Mouse (Mus musculus) adrenal gland, postnatal 25 days (tissue): ENCODE measurements at regions not wholly inside any gene's neighbourhood (a gene's known extent, or its start where the extent isn't known, plus 50 kb on each side); places are given as distances from the start of the nearest gene placed in this dataset.

Experiments used
- DNase-seq: peaks from one replicate; pipeline ENCODE4 v3.0.0; 2021; ENCODE audit warnings: mixed read lengths

DNA sequence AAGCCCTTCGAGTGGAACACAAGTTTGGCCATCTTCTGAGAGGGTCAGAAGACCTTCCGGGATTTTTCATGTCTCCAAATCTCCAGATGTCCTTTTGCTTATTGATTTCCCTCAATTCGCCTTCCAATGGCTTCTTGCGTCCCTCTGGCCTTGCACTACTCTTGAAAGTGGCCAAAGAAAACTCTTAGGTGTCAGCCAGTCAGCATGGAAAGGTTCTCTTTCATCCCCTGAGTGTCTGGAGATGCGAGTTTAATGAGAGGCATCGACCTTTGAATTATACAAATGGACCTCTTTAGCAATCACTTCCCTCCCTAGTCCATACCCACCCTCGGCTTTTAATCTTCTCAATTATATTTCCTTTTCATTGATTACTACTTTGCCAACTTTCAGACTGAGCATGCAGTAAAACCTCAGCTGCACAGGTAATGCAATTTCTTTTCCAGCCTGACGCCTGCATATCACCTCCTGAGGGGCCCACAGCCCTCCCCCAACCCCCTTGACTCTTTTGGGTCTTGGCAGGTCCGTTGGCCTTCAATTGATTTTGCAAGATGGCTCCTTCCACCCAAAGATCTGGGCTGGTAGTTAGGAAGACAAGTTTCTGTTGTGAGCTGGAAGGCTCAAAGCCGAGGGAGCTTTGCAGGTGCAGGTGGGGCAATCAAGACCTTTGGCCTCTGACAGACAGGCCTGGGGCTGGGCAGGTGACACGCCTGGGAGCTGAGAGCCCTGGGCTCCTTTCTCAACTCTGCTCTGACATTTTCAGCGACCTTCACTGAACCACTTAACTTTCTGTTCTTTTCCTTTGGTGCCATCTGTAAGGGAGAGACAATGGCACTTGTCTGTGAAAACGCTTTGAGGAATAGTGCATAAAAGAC, 461.8 kb downstream of the Ccdc171 start:
- DNase-seq = no peak

DNA sequence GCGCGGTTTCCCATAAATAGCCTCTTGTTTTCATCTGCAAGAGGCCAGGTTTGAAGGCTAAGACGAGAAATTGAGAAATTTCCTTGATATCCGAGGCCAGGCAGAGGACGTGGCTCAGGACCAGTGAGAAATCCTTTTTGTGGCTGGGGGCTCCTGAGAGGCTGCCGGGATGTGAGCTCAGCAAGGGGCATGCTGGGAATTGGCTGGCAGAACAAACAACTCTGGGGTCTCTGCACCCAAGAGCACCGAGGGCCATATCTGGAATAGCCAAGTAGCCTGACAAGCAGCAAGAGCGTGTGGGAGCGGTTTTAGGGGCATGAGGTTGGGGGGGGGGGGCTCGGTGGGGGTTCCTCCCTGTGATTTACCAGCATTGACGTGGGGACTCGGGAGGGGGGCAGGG, 462.5 kb downstream of the Ccdc171 start:
- DNase-seq = no peak

DNA sequence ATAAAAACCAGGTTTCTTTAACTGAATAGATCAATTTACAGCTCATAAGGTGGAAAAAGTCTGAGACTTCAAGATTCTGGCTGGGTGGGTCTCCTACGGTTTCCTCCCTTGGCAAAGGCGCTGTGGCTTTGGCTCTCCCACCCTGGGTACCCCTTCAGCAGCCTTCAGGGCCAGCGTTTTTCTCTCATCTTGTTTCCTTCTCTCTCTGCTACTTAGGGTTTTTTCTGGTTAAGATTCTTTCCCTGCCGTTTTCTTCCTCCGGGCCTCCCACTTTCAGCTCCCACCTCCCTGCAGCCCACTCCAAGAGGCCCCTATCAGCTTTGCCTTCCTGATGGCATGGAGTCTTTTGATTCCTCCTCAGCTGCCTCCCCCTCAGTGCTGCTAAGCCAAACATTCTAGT, 463.0 kb downstream of the Ccdc171 start:
- no peak for DNase-seq

DNA sequence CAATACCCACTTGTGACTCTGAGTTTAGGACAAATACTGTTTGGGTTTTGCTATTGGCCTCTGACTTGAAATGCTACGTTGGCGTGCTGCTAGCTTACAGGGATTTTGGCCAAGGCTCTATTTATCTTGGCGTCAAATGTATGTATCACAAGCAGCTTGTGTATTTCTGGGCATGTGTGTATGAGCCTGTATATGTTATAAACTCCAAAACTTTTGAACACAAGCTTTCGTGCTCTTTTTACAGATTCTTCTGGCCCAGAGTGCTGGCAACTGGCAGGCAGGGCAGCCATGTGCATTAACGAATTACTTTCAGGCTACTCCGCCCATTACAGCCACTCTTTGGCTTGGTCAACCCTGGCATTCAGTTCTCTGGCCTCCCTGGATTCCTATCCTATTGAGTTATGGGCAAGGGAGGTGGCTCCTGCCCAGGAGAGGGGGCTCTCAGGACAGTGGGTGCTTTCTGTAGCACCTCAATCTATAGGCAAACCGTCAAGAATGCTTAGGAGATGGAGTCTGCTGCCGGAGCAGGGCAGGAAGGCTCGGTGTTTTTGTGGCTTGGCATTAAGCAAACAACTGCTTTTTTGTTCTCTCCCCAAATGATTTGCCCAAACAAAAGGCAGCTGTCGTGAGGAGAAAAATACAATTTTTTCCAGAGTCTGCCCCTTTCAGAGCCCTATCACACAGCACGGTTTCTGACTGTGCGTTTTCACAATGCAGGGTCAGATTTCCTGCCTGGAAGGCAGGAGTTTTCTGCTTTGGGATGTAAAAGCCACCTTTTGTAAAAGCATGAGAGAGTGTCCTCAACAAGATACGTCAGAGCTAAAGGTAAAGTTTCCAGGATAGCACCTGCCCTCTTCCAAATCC, 465.0 kb downstream of the Ccdc171 start:
- no peak for DNase-seq

DNA sequence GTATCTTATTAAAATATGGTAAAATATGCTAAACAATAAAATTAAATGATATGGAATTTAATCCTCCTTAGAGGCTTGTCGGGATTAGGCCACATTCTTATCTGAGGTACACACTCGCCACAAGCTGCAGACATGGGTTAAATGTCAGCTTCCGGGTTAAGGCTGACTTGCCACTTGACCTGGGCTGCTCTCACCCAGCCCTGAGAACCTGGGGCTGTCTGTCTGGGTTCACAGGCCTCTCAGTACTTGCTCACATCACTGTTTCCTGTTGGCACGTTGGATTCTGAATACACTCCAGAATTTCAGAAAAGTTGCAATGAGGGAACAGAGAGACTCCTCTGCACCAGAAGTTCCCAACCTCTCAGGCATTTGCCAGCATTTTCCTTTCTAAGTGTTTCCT, 465.9 kb downstream of the Ccdc171 start:
- DNase-seq = no peak

DNA sequence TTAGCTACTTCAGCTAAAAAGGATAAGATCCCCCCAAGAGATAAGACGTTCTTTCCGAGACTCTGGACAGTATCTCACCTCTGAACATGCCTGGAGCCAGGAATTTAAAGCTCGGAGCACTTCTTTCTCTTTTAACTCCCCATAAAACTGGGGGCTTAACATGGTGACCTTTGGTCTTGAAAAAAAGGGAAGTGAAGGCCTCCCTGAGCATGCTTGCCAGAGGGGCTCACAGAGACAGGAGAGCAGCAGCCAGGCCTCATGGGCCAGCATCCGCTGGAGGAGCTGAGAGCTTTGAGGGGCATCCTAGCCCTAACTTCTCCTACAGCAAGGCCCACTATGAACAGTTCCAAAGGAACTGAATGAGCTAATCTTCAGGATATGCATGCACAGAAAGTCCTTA, 471.7 kb downstream of the Ccdc171 start:
- DNase-seq = no peak

DNA sequence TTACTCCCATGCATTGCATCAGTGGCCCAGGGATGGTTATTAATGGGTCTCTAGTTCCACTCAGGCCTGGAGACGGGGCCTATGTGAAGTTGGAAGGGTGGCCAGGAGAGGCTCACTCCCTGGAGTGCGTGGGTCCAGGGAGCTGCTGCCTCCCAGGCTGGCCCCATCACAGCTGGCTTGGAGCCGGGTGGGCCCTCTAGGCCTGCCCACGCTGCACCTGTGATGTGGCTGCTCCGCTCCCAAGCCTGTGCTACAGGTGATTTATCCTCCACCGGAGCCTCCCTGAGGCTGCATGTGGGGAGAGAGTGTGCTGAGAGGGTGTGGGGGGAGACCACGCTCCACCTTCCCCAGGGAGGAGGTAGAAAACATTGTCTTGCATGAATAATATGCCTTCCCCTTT, 476.3 kb downstream of the Ccdc171 start:
- DNase-seq = no peak

DNA sequence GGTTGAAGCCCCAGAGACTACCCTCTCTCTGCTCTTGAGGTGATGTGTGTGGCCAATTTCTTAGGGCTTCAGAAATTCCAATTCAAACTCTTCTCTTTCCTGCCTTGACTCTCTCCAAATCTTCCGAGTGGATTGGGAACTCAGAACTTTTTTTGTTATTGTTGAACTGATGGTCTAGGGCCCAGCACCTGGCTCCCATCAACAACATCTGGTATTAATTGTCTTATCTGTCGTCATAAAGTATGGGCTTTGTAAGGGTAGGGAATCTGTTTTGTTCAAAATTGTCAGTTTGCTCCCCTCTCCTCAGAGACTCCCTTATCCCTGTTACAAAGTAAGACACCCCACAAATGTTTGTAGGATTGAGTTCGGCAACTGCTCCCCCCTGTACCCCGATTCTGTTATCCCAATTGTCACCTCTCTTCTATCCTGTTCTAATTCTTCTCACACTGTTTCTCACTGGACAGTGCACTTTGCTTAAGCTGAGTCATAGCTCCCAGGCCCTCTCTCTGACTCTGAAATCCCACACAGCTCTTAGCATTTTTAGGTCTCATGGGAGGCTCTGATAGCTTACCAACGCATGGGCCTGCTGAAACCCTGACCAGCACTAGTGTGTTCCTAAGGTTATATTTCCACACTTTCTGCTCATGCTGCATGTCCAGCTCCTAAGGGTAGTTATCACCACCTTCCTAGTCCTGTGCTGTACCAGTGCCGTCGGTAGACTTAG, 478.9 kb downstream of the Ccdc171 start:
- no peak for DNase-seq

DNA sequence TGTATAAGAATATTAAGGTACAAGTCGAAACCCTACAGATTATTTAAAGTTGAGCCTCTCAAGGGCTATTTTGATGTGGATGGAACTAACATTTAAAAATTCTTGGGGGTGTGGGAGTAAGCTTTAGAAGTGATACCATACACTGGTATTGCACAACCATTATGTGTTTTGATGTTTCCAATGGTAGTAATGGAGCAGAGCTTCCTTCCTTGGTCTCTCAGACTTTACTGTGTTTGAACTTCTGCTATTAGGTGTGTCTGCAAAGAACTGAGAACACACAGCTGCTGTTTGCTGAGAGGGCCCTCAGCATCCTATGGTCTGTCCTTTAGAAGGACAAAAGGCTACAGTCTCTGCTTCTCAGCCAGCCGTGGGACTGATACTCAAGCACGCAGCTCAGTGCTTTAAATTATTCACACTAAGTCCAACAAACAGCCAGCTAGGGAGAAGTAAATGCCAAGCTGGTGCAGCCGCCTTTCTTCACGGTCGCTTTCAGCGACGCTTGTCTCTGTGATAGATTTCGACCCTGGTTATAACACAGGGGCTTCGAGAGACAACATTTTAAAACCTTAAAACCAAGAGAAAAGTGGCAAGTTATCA, 479.5 kb downstream of the Ccdc171 start:
- DNase-seq = no peak

DNA sequence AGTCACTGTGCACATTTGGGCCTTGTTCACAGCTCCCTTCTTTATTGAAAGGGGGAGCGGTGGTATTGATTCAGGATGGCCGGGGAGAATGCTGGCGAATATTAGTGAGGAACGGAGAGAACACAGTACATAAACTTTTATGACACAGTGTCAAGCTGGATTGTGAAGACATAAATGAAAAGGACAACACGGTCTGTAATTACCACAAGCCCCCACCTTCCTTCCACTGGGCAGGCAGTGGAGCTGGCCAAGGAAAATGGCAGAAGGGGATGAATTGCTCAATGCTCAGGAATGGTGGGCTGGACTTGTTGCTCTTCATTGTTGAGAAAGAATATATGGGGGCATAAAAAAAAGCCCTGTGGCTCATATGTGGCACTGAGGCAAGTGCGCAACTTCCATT, 486.6 kb downstream of the Ccdc171 start:
- DNase-seq = no peak

DNA sequence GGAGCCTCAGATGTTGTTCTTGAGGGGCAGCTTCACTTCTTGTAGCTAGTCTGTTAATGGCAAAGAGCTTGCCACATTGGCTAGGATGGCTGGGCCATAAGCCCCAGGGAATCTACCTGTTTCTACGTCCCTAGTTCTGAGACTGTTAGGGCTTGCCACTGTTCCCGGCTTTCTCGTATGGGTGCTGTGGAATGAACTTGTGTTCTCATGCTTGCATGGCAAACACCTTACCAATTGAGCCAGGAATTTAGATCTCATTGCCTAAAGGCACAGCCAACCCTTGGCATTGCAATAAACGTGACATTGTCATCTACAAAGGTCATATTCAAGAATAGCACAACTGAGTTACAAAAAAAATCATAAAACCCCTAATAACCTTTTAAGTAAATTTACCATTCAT, 489.8 kb downstream of the Ccdc171 start:
- no peak for DNase-seq

DNA sequence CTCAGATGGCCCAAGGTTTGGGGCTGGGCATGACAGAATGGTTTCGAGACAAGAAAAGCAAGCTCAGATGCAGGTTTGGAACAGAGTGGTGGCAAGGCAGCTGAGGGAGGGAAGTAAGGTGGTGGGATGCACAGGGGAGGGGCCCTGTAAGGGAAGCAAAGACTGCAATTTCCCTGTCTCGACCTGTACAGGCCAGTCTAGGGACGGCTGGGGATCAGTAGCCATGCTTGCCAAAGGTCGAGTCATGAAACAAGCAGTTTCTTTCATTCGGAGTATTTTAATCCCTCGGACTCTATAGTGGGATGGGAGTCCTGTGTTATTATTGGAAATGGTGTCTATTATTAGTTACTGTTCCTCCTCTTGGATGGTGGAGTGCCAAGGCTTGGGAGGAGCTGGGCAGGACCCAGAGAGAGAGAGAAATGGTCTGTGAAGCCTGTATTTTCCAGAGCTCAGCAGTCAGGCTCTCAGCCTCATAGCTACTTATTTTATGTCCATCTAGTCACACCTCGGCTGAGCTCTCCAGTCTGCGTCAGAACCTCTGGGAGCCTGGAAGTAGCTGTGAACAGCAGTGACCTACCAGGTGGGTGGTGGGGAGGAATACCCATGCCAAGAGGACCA, 490.3 kb downstream of the Ccdc171 start:
- no peak for DNase-seq

DNA sequence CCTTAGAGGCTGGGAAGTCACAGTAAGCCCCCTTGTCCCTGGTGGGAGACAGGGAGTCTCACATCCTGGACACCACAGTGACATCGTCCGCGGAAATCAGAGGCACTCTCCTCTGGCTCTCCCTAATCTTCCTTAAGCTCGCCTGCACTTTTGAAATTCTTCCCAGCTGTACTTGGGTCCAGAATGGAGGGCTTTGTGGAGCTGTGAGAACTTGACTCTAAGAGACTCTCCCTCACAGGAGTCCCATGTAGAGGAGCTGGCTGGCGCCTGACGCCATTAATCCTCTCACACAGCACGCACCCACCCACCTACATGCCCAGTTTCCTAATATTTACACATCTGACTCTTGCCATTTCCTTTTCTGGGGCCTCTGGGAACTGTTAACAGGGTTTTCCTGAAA, 492.8 kb downstream of the Ccdc171 start:
- no peak for DNase-seq

DNA sequence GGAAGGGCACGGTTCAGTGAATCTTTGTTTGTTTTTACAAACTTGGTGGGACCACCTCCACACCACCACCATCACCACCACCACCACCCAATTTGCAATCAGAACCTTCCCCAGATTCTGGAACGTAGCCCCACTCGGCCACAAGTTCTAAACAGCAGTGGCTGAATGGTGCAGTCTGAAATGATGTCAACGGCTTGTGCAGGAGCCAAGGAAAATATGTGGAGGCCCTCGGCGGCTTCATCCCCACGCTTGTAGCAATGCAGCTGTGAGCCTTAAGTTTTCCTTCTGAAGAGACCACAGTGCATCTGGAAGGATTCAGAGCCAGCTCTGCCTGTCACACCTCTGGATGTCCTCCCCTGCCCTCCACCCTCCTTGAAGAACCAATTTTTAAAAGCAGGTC, 493.4 kb downstream of the Ccdc171 start:
- DNase-seq = no peak

DNA sequence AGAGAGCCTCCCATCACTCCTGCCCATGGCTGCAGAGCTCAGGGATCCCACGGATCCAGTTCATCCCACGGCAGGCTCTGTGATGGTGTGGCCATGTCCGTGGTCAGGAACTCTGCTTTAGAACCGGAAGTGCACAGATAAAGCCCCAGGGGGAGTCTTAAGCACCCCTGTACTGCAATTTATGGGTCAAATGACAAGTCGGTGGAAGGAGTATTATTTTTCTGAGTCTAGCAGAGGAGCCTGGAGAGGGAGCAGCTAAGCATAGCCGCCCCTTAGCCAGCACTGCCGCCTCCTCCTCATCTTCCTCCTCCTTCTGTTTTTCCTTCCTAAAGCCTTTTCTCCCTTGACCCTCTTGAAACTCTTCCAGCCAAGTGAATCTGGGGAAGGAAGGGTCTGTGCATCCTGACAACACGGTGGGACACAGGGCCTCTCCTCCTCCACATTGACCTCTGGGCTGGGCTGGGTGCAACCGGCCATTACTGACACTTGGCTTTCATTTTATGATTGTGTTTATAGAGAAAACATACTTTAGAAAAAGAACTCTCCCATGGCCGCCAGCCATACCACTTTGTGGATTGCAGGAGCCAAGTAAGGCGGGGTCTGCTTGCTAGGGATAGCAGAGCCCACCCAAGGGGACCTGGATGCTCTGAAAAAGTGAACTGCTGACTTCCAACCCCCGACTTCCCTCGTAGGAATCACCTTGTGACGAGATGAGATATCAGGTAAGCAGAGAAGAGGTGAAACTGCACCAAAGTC, 494.3 kb downstream of the Ccdc171 start:
- no peak for DNase-seq

DNA sequence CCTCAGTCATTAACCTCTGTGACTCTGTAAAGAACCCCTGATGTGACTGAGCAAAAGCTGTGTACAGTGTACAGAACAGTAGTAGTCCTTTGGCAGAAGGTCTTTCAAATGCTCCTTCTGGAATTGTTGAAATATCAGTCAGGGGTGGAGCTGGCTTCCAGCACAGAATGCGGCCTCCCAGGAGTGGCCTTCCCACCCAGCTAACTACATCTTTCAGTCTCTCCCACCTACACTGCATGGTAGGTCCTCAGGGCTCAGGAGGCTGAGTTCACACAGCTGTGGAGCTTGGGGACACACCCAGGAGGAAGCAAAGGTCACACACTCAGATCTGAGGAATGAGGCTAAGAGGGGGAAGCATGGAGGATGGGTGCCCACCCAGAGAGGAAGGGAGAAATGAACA, 495.3 kb downstream of the Ccdc171 start:
- no peak for DNase-seq

DNA sequence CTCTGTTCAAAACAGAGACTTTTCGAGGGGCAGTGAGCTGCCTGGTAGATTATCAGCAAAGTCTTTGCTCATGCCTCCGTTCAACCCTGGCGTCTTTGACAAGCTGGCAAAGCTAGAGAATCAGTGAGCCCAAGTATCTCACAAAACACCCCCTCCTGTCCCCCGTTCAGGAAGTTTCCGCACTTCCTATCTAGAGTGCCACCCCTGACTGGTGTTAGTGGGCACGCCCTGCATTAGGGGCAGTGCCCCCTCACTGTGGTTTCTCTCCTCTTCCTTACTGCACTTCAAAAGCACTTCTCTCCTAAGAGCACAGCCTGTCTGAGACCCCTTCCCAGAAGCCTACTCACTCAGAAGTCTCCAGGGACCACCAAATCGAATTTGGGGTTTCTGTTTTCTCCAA, 497.0 kb downstream of the Ccdc171 start:
- DNase-seq = no peak

DNA sequence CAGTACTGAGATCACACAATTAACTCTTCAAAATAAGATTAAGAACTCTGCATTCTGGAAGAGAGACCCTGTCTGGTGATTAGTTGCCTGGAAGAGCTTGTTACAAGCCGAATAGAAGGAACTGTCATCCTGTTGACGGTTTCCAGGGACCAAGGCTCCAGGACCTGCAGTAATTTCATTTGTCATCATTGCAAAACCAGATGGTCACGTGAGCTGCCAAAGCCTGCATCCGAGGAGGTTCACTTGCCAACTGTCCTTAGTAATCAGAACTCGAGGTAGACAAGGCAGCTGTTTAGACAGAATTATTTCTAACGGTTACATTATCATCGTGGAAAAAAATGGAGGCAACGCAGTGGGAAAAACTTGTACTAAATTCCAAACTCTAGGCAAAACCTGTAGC, 500.8 kb downstream of the Ccdc171 start:
- DNase-seq = no peak

DNA sequence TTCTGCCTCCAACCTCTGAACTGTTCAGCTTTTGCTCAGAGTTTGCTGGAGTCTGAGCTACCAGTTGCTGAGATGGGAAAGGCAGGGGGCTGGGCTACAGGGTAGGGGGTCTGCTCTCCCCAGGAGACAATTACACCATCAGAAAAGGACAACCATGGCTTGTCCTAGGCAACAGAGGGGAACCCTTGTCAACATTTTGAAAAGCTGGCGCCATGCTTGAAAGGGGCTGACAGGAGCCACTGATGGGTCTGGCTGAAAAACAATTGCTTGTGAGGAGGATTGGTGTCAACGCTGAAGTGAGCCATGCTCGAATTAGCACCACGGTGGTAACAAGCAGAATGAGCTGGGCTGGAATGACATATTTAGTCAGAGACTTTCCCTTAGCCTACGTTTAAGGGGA, 502.8 kb downstream of the Ccdc171 start:
- no peak for DNase-seq

DNA sequence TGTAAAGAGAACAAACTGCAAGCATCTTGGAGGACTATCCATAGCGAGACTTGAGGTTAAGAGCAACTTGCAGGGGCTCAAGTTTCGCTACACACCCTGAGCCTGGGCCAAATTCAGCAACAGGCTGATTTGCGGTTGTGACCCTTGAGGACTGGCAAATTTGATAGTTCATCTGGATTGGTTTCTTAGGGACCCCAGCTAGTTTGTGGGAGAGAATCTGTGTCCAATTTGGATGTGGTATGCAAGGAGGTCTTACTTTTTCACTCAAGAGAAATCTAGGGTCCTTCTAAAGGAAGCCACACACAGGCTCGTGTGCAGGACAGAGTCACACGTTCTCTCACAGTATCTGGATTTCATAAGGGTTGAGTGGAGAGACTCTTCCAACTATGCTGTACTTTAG, 505.6 kb downstream of the Ccdc171 start:
- no peak for DNase-seq

DNA sequence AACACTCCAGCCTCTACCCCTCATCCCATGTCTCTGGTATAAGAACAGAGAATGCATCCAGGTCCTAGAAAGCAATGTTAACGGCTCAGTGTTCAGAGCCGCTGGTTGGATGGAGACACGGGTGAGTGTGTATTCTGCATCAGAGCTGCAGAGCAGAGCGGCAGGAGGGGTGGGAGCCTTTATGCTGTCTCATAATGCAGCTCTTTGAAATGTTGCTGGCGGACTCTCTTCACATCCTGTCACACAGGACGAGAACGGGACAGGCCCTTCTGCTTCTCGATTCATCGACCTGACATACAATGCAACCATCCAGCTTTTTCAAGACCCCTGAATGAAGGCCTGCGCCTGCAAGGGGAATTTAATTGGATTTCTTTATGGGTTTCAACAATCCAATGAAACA, 507.2 kb downstream of the Ccdc171 start:
- DNase-seq = no peak
